Mouse (Mus musculus): ENCODE results near the gene Cttn.

DNA sequence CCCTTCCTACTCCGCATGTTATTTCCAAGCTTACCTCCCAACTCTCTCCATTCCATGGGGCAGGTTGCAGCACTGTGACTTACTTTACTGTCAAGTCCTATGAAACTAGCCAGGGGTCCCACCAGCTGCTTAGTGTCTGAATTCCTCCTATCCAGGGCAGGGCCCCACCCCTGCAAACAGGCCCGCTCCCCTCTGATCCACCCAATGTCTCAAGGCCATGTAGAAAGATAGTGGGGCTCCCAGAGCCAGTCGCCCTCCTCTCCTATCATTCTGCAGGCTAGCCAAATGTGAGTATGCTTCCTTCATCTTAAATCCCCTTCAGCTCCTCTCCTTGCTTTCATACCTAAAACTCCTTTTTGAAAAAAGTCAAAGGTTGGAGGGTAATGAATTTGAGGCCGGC, 38.3 kb upstream of the Cttn start:
- TF ChIP-seq ELF1 (IDR thresholded peaks at IDR 0.05; ENCODE audit: low read depth, low read length) (no peak), CTCF (conservative IDR thresholded peaks at IDR 0.05 in 1 of 2, IDR thresholded peaks at IDR 0.05 in 1 of 2; ENCODE audit: low read depth in 2 of 2, low read length in 2 of 2) (no peak), MEF2A (IDR thresholded peaks at IDR 0.05; ENCODE audit: borderline replicate concordance, low read depth, low read length) (no peak), EP300 (IDR thresholded peaks at IDR 0.05; ENCODE audit: low read length) (no peak), CHD2 (IDR thresholded peaks at IDR 0.05; ENCODE audit: low read length) (no peak), POLR2A (IDR thresholded peaks at IDR 0.05; ENCODE audit: low read depth, low read length) (no peak), ZC3H11A (IDR thresholded peaks at IDR 0.05; ENCODE audit: low read depth, low read length) (no peak), ZMIZ1 (IDR thresholded peaks at IDR 0.05; ENCODE audit: low read depth, low read length) (no peak), PAX5 (IDR thresholded peaks at IDR 0.05; ENCODE audit: low read length) (no peak)

All from CH12.LX (cell line).